Mouse (Mus musculus): ENCODE measurements around the gene Batf3. TPM values are rescaled to one million over a fixed set of nuclear protein-coding genes. Genes with fewer than 3 reads are reported as not detected.
"Not testable (repeated sequence)": the region's sequence is repeated elsewhere in the genome, so short reads cannot be mapped to it uniquely, and the experiment has no call there.

The Batf3 gene
- polyA plus RNA-seq, 1 experiment from 2014 or later, result 1.6 TPM

DNA sequence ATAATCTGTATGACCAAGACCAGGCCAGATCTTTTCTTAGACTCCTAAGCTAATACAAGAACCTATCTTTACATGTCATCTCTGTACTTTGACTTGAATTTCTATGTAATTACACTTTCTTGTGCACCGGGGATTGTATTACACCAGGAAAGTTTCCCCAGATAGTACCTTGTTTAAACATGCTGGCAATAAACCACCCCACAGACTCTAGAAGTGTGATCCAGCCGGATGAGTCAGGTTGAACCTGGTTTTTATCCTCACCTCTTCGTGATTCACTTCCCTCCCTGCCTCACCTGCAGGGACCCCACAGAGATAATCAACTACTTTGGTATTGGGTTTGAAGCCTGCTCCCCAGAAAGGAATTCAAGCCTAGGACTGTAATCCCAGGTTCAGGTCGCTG, 37.8 kb downstream of the Batf3 start:
- Histone ChIP-seq H3K27ac (ENCODE audit: low read length) (no peak overlapping the region), H3K9me3 (replicated peaks; ENCODE audit: control insufficient read depth, low read length, poor library complexity, severe bottlenecking) (no peaks in the 10 kb centered on the region), H3K4me2 (ENCODE audit: low read length) (no peak overlapping the region), H3K4me3 (ENCODE audit: low read depth, low read length) (no peak overlapping the region), H3K27me3 (ENCODE audit: control insufficient read depth, insufficient read depth, low read depth, low read length) (no peaks in the 10 kb centered on the region), H3K36me3 (ENCODE audit: control insufficient read depth, insufficient read depth, low read length) (no peaks in the 10 kb centered on the region), H3K4me1 (ENCODE audit: control insufficient read depth, insufficient read depth, low read length) (no peaks in the 10 kb centered on the region), H3K9ac (ENCODE audit: low read depth, low read length) (no peak overlapping the region)
- 56% methylated on average over 4 of the region's 4 CpGs for WGBS
- no peak for ATAC-seq

DNA sequence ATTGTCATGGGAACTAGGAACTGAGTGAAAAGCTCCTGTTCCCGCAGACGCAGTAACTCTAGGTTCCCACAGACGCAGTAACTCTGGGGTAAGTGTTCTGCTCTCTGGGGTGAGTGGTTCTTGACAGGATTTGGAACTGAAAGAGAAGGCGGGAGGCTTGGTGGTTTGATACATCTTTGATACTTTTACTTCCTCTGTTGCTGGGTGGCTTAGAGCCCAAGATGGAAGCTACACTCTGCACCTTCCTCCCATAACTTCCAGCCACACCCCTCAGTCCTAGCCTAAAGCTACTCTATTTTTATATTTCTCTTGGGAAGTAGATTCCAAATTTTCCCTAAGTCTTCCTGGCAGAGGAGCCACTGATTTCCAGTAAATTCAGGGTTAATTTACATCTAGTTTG, 40.8 kb downstream of the Batf3 start:
- H3K9ac ChIP-seq (ENCODE audit: low read depth, low read length), result no peak overlapping the region
- no peak overlapping the region for H3K4me2 ChIP-seq (ENCODE audit: low read length)
- H3K27ac ChIP-seq (ENCODE audit: low read length), result no peak overlapping the region
- no peaks in the 10 kb centered on the region for H3K9me3 ChIP-seq (replicated peaks; ENCODE audit: control insufficient read depth, low read length, poor library complexity, severe bottlenecking)
- H3K27me3 ChIP-seq (ENCODE audit: control insufficient read depth, insufficient read depth, low read depth, low read length), result no peaks in the 10 kb centered on the region
- no peaks in the 10 kb centered on the region for H3K36me3 ChIP-seq (ENCODE audit: control insufficient read depth, insufficient read depth, low read length)
- 93% methylated on average over 4 of the region's 4 CpGs for WGBS
- no peak overlapping the region for H3K4me3 ChIP-seq (ENCODE audit: low read depth, low read length)
- no peaks in the 10 kb centered on the region for H3K4me1 ChIP-seq (ENCODE audit: control insufficient read depth, insufficient read depth, low read length)
- ATAC-seq, result no peak

DNA sequence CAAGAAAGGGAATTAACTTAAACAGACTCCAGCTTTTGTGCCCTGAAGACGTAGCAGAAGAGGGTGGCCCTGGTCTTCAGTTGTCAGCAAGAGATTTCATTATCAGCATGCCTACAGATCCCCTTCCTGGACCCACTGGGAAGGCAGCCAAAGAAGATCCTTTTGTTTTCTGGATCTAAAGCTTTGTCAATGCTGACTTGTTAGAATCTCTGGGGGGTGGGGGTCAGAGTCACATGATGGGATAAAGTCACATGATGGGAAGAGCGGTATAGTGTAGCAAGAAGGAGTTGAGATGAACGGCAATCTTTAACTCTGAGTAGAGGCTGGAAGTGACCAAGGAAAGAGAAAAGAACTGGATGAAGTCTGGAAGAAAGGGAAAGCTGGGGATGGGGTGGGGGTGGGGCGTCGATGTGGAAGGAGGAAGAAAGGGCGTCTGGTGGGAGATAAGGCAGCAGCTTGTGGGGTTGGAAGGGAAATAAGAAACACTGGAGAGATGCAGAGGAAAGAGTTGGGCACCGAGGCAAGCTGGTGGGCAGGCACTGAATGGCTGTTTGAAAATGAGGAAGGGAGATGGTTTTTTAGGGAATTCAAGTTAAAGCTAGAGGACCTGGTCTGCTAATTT, 41.3 kb downstream of the Batf3 start:
- Histone ChIP-seq H3K9ac (ENCODE audit: low read depth, low read length) (no peak overlapping the region), H3K4me1 (ENCODE audit: control insufficient read depth, insufficient read depth, low read length) (no peaks in the 10 kb centered on the region), H3K4me2 (ENCODE audit: low read length) (no peak overlapping the region), H3K4me3 (ENCODE audit: low read depth, low read length) (no peak overlapping the region), H3K9me3 (replicated peaks; ENCODE audit: control insufficient read depth, low read length, poor library complexity, severe bottlenecking) (no peaks in the 10 kb centered on the region), H3K27me3 (ENCODE audit: control insufficient read depth, insufficient read depth, low read depth, low read length) (no peaks in the 10 kb centered on the region), H3K36me3 (ENCODE audit: control insufficient read depth, insufficient read depth, low read length) (no peaks in the 10 kb centered on the region), H3K27ac (ENCODE audit: low read length) (no peak overlapping the region)
- WGBS, result 67% methylated on average over 7 of the region's 7 CpGs
- no peak for ATAC-seq

DNA sequence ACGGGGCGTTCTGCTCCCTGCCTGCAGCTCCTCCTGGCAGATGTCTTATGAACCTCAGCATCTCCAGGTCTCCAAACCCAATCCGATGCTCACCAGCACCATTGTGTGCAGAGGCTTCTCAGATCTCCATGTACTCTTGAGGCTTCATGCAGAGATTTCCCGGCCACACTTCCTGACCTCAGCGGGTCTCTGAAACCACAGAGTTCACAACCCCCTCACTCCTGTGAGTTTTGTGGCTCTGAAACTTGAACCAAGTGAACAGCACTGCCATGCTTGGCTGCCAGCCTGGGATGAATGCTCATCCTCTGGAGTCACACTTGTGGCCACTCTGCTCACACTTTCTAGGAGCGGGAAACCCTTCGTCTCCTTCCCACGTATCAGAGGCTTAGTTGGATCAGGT, 43.3 kb downstream of the Batf3 start:
- WGBS, result 87% methylated on average over 8 of the region's 8 CpGs
- ATAC-seq, result no peak
- Histone ChIP-seq H3K4me2 (ENCODE audit: low read length) (no peak overlapping the region), H3K27me3 (ENCODE audit: control insufficient read depth, insufficient read depth, low read depth, low read length) (no peaks in the 10 kb centered on the region), H3K4me1 (ENCODE audit: control insufficient read depth, insufficient read depth, low read length) (no peaks in the 10 kb centered on the region), H3K36me3 (ENCODE audit: control insufficient read depth, insufficient read depth, low read length) (no peaks in the 10 kb centered on the region), H3K9ac (ENCODE audit: low read depth, low read length) (no peak overlapping the region), H3K9me3 (replicated peaks; ENCODE audit: control insufficient read depth, low read length, poor library complexity, severe bottlenecking) (no peaks in the 10 kb centered on the region), H3K27ac (ENCODE audit: low read length) (no peak overlapping the region), H3K4me3 (ENCODE audit: low read depth, low read length) (no peak overlapping the region)

DNA sequence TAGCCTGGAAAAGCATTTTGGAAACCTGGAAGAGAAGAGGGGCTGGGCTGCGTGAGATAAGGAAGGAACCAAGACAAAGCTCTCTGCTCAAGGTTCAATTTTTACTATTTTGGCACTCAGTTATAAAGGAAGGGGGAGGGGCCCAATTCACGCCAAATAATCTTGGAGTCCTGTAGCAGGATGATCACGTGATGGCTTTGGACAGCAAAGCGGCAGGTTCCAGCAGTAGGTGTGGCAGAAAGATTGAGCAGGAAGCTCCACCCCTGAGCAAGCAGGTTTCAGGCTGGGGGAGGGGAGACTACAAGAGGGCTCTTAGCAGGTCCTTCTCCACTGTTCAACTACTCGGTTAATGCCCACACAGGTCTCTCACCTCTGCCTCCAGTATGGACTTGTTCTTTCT, 51.8 kb downstream of the Batf3 start:
- not testable (repeated sequence) for H3K27ac ChIP-seq (ENCODE audit: low read length); H3K4me1 ChIP-seq (ENCODE audit: control insufficient read depth, insufficient read depth, low read length); ATAC-seq; H3K9ac ChIP-seq (ENCODE audit: low read depth, low read length); H3K9me3 ChIP-seq (replicated peaks; ENCODE audit: control insufficient read depth, low read length, poor library complexity, severe bottlenecking); H3K4me2 ChIP-seq (ENCODE audit: low read length); H3K36me3 ChIP-seq (ENCODE audit: control insufficient read depth, insufficient read depth, low read length); H3K27me3 ChIP-seq (ENCODE audit: control insufficient read depth, insufficient read depth, low read depth, low read length); H3K4me3 ChIP-seq (ENCODE audit: low read depth, low read length)
- 87% methylated on average over 5 of the region's 5 CpGs for WGBS

DNA sequence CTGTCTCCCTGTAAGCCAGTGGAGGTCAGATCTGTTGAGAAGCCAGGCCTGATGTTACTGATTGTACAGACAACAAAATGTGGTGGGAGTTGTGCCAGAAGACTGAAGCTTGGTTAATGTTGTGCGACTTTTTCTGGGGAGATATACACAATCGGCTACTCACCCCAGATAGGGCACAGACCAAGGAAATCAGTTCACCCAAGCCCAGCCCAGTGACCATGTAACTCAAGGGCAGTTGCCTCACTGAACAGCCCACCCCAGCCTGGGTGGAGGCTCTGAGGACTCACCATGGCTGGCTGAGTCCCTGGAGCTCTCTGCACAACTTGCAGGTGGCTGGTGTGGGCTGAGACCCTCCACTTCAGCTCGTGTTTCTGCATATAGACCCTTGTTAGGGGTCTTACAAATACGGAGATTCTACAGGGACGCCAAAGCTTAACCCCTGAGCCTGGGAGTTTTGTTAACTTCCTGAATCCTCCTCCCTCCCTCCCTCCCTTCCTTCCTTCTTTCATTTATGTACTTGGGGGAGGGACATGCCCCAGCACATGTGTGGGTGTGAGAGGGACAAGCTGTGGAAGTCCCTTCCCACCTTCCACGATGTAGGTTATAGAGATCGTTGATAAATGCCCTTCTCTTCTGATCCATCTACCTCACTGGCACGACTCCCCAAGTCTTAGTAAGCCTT, 53.4 kb downstream of the Batf3 start:
- Histone ChIP-seq H3K4me1 (ENCODE audit: control insufficient read depth, insufficient read depth, low read length) (no peaks in the 10 kb centered on the region), H3K27me3 (ENCODE audit: control insufficient read depth, insufficient read depth, low read depth, low read length) (no peaks in the 10 kb centered on the region), H3K36me3 (ENCODE audit: control insufficient read depth, insufficient read depth, low read length) (no peaks in the 10 kb centered on the region), H3K4me3 (ENCODE audit: low read depth, low read length) (no peak overlapping the region), H3K27ac (ENCODE audit: low read length) (no peak overlapping the region), H3K4me2 (ENCODE audit: low read length) (no peak overlapping the region), H3K9me3 (replicated peaks; ENCODE audit: control insufficient read depth, low read length, poor library complexity, severe bottlenecking) (no peaks in the 10 kb centered on the region), H3K9ac (ENCODE audit: low read depth, low read length) (no peak overlapping the region)
- no peak for ATAC-seq
- 82% methylated on average over 8 of the region's 8 CpGs for WGBS

DNA sequence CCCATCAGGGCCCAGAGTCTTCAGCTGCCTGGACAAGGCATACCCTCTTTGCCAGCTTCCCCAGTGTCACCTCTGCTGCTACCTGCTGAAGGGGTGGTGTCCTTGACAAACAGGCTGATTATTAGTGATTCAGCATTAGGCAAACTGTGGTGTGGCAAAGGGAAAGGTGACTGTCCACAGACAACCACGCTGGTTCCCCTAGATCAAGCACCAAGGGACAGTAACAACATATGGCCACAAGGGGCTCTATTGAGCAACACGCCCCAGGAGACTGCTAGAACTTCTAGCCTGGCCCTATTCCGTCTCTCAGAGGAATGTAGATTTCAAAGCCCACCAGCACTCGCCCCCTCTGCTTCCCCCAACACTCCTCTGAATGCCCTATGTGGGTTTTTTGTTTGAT, 55.4 kb downstream of the Batf3 start:
- no peak overlapping the region for H3K9ac ChIP-seq (ENCODE audit: low read depth, low read length)
- H3K27ac ChIP-seq (ENCODE audit: low read length), result no peak overlapping the region
- H3K4me2 ChIP-seq (ENCODE audit: low read length), result no peak overlapping the region
- no peak for ATAC-seq
- peaks cover 4% of the 10 kb centered on the region; the same call in 1 of the 2 replicates for H3K9me3 ChIP-seq (replicated peaks; ENCODE audit: control insufficient read depth, low read length, poor library complexity, severe bottlenecking)
- no peaks in the 10 kb centered on the region for H3K27me3 ChIP-seq (ENCODE audit: control insufficient read depth, insufficient read depth, low read depth, low read length)
- WGBS, result 14% methylated on average over 4 of the region's 4 CpGs
- H3K36me3 ChIP-seq (ENCODE audit: control insufficient read depth, insufficient read depth, low read length), result no peaks in the 10 kb centered on the region
- H3K4me3 ChIP-seq (ENCODE audit: low read depth, low read length), result no peak overlapping the region
- no peaks in the 10 kb centered on the region for H3K4me1 ChIP-seq (ENCODE audit: control insufficient read depth, insufficient read depth, low read length)

DNA sequence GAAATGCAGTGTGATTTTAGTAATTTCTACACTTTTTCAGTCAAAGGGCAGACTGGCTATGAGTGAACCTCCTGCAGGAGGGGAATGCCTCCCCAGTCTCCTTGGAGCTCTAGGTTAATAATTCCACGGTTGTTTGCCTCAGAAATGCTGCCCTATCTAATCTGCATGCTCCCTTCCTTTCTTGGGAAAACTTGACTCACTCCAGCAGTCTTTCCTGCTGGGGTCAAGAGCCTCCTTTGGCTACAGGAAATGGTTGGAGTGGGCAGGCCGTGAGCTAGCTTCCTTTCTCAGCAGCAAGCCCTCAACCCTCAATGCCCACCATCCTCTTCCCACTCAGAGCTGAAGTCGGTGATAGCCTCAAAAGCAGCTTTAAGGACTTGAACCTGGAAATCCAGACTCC, 56.7 kb downstream of the Batf3 start:
- 69% methylated on average over 3 of the region's 3 CpGs for WGBS

More for the DNA sequence above, 56.7 kb downstream of the Batf3 start:
- Histone ChIP-seq H3K27ac (ENCODE audit: low read length) (no peak overlapping the region), H3K9ac (ENCODE audit: low read depth, low read length) (no peak overlapping the region), H3K36me3 (ENCODE audit: control insufficient read depth, insufficient read depth, low read length) (no peaks in the 10 kb centered on the region), H3K9me3 (replicated peaks; ENCODE audit: control insufficient read depth, low read length, poor library complexity, severe bottlenecking) (peaks cover 4% of the 10 kb centered on the region; the same call in 1 of the 2 replicates), H3K4me1 (ENCODE audit: control insufficient read depth, insufficient read depth, low read length) (no peaks in the 10 kb centered on the region), H3K4me3 (ENCODE audit: low read depth, low read length) (no peak overlapping the region), H3K27me3 (ENCODE audit: control insufficient read depth, insufficient read depth, low read depth, low read length) (no peaks in the 10 kb centered on the region), H3K4me2 (ENCODE audit: low read length) (no peak overlapping the region)
- ATAC-seq, result no peak

All from midbrain, embryonic 16.5 days (tissue).